Mouse (Mus musculus) v-Abl transformed pro-B cells (cell line): ENCODE measurements at regions not wholly inside any gene's neighbourhood (a gene's known extent, or its start where the extent isn't known, plus 50 kb on each side); places are given as distances from the start of the nearest gene placed in this dataset.

Experiments
- in situ Hi-C, 2 experiments: fragments of 400-800 bp; cut with MboI; formaldehyde crosslinking; loops; one replicate each; pipeline ENCODE4 v1.15.1; 2025; ENCODE audit not compliant: unreplicated experiment in 2 of 2

DNA sequence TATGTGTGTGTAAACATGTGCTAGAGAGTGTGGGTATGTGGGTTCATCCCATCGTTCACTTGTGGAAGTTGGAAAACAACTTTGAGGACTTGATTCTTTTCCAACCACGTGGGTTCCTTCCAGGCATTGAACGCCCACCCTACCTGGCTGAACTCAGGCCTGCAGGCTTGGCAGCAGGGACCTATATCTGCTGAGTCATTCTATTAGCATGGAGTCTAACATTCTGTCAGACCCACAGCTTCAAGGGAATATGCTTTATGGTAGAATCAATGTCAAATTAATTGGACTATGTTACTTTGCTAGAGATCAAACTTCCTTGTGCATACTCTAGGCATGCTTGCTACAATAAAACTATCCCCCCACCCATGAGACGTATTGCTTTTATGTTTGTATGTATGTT is 56.1 kb upstream of the Ep300 start:
- in situ Hi-C loops: no loop called here

DNA sequence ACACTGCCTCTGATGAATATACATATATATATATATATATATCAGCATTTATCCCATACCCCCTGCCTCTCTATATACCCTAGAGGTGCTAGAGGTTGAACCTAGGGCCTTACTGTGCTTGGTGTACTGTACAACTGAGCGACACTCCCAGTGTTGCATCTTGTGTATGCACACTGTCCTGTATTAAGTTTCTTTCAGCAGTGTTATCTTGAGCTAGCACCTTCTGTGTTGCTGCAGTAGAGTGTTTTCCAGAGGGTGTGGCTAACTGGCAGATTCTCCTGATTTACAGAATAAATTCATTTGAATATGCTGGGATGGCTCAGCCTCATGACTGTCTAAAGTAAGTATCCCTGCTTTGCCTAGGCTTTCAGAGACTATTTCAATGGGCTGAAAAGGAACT is 54.7 kb upstream of the Ep300 start:
- in situ Hi-C loops: loop anchor here (5.0 kb wide), 2 partner anchors 37 to 47 kb away; no protein-coding TSS in a partner anchor

DNA sequence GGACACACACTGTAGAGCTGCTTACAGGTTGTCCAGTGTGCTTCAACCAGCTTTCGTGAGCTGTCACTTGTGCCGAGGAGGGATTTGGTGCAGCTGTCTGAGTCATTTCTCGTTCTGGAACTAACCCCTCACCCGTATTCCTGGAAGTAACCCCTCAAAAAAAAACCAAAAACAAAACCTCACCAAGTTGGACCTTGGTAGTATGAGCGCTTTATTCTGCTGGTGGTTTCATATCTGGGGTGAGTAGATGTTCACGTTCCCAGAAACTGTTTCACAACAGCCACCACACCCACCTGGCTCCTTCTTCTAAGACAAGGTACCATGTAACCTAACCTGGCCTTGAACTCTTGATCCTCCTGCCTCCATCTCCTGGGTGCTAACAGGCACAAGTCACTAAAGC is 50.6 kb upstream of the Ep300 start:
- in situ Hi-C loops: loop anchor here (5.0 kb wide), 2 partner anchors 33 to 43 kb away; no protein-coding TSS in a partner anchor
